In genomic region chr11:30471751-30472593, GRCm38 (mm10) we compare ENCODE assay signal across 7 mouse cellular contexts. TPM values are rescaled to one million over a fixed set of nuclear protein-coding genes. Genes with fewer than 3 reads are reported as not detected.
A peak's percentile ranks its signal among the peaks of the same experiment; 100 is the strongest.
DNase-seq lines count a peak whose midpoint lies in the region; ATAC-seq and TF ChIP-seq lines count a peak whose summit lies in the region.

TSS of gene 4930505A04Rik (minus strand) at chr11:30471827.

- peak; percentile 95 for ATAC-seq in embryonic facial prominence, embryonic 12.5 days (ENCODE audit: insufficient number of reproducible peaks, insufficient read depth, low FRiP score, low TSS enrichment)
- peak; percentile 98 for ATAC-seq in limb, embryonic 11.5 days (ENCODE audit: insufficient number of reproducible peaks, low FRiP score, low TSS enrichment, low read depth)
- peak; percentile 99 for ATAC-seq in midbrain, embryonic 13.5 days
- ATAC-seq in stomach, embryonic 14.5 days (ENCODE audit: insufficient number of reproducible peaks, insufficient read depth, low FRiP score, low read depth) = peak; percentile 97

- no peaks in the 10 kb centered on the region for H3K36me3 ChIP-seq in embryonic facial prominence, embryonic 12.5 days
- H3K36me3 ChIP-seq in limb, embryonic 11.5 days (ENCODE audit: control insufficient read depth, insufficient read depth, low read length) = no peaks in the 10 kb centered on the region
- no peaks in the 10 kb centered on the region for H3K36me3 ChIP-seq in midbrain, embryonic 13.5 days
- no peaks in the 10 kb centered on the region for H3K36me3 ChIP-seq in stomach, embryonic 14.5 days (ENCODE audit: control insufficient read depth, insufficient read depth, low read length)

- H3K9me3 ChIP-seq in embryonic facial prominence, embryonic 12.5 days = no peaks in the 10 kb centered on the region
- no peaks in the 10 kb centered on the region for H3K9me3 ChIP-seq in limb, embryonic 11.5 days (ENCODE audit: control insufficient read depth, low read length)
- no peaks in the 10 kb centered on the region for H3K9me3 ChIP-seq in midbrain, embryonic 13.5 days
- H3K9me3 ChIP-seq in stomach, embryonic 14.5 days (ENCODE audit: control insufficient read depth, low read depth, low read length) = no peaks in the 10 kb centered on the region

- H3K9ac ChIP-seq in embryonic facial prominence, embryonic 12.5 days = peak within 1 kb of the TSS; percentile 58
- H3K9ac ChIP-seq in limb, embryonic 11.5 days (ENCODE audit: low read length) = peak within 1 kb of the TSS; percentile 75
- peak within 1 kb of the TSS; percentile 66 for H3K9ac ChIP-seq in midbrain, embryonic 13.5 days (replicated peaks)
- peak within 1 kb of the TSS; percentile 34 for H3K9ac ChIP-seq in stomach, embryonic 14.5 days (replicated peaks; ENCODE audit: low read depth, low read length)

- peak within 1 kb of the TSS; percentile 63 for H3K4me2 ChIP-seq in embryonic facial prominence, embryonic 12.5 days (replicated peaks)
- H3K4me2 ChIP-seq in limb, embryonic 11.5 days (ENCODE audit: low read depth, severe bottlenecking) = peak within 1 kb of the TSS; percentile 71
- H3K4me2 ChIP-seq in midbrain, embryonic 13.5 days (replicated peaks) = peak within 1 kb of the TSS; percentile 69
- peak within 1 kb of the TSS; percentile 63 for H3K4me2 ChIP-seq in stomach, embryonic 14.5 days (replicated peaks; ENCODE audit: low read depth, low read length)

- peak within 1 kb of the TSS; percentile 63 for H3K27ac ChIP-seq in embryonic facial prominence, embryonic 12.5 days
- H3K27ac ChIP-seq in limb, embryonic 11.5 days (replicated peaks; ENCODE audit: low read depth, low read length) = no peak within 1 kb of the TSS
- peak within 1 kb of the TSS; percentile 63 for H3K27ac ChIP-seq in midbrain, embryonic 13.5 days
- peak within 1 kb of the TSS; percentile 78 for H3K27ac ChIP-seq in stomach, embryonic 14.5 days (ENCODE audit: low read length)

- peak; percentile 37; the same call in 1 of the 2 replicates for TF ChIP-seq POLR2A in brain, embryonic 14.5 days (IDR thresholded peaks at IDR 0.05; ENCODE audit: borderline replicate concordance, extremely low read depth, insufficient read depth, insufficient read length, poor library complexity, severe bottlenecking)

- H3K4me3 ChIP-seq in embryonic facial prominence, embryonic 12.5 days = peak within 1 kb of the TSS; percentile 49
- H3K4me3 ChIP-seq in limb, embryonic 11.5 days (ENCODE audit: low read depth, low read length) = peak within 1 kb of the TSS; percentile 31
- H3K4me3 ChIP-seq in midbrain, embryonic 13.5 days (replicated peaks) = peak within 1 kb of the TSS; percentile 46
- peak within 1 kb of the TSS; percentile 40 for H3K4me3 ChIP-seq in stomach, embryonic 14.5 days (ENCODE audit: low read depth, low read length)

- no peaks in the 10 kb centered on the region for H3K27me3 ChIP-seq in embryonic facial prominence, embryonic 12.5 days
- no peaks in the 10 kb centered on the region for H3K27me3 ChIP-seq in limb, embryonic 11.5 days (ENCODE audit: control insufficient read depth, insufficient read depth, low read length)
- H3K27me3 ChIP-seq in midbrain, embryonic 13.5 days = 0 out of 2 replicates have a peak, but pooled peaks cover 2% of the 10 kb centered on the region
- H3K27me3 ChIP-seq in stomach, embryonic 14.5 days (ENCODE audit: control insufficient read depth, insufficient read depth, low read length) = no peaks in the 10 kb centered on the region

- WGBS in embryonic facial prominence, embryonic 12.5 days = 7% methylated on average over 17 of the region's 17 CpGs
- WGBS in limb, embryonic 11.5 days = 12% methylated on average over 17 of the region's 17 CpGs
- 10% methylated on average over 17 of the region's 17 CpGs for WGBS in midbrain, embryonic 13.5 days
- WGBS in stomach, embryonic 14.5 days = 6% methylated on average over 17 of the region's 17 CpGs

- TF ChIP-seq CTCF in brain, embryonic 14.5 days (IDR thresholded peaks at IDR 0.05; ENCODE audit: borderline replicate concordance, extremely low read depth, insufficient read depth, insufficient read length) = no peak

- DNase-seq in brain, embryonic 14.5 days (ENCODE audit: low read depth) = peak; percentile 98
- peak; percentile 86 for DNase-seq in heart, adult 8-10 months (ENCODE audit: low spot score)
- DNase-seq in kidney, adult 8-10 months = peak; percentile 76 to 82
- DNase-seq in limb, embryonic 11.5 days (ENCODE audit: low spot score) = peak; percentile 91

- no peaks in the 10 kb centered on the region for H3K4me1 ChIP-seq in embryonic facial prominence, embryonic 12.5 days
- H3K4me1 ChIP-seq in limb, embryonic 11.5 days (ENCODE audit: control insufficient read depth, insufficient read depth, low read length) = no peaks in the 10 kb centered on the region
- peaks cover 12% of the 10 kb centered on the region for H3K4me1 ChIP-seq in midbrain, embryonic 13.5 days (replicated peaks)
- 0 out of 2 replicates have a peak, but pooled peaks cover 7% of the 10 kb centered on the region for H3K4me1 ChIP-seq in stomach, embryonic 14.5 days (ENCODE audit: control insufficient read depth, insufficient read depth, low read length)

RNA-seq across cellular contexts. Expression of gene 4930505A04Rik, which starts in this region (rescaled TPM):
- 0.13 and 0.19 TPM in 2 replicates for polyA plus RNA-seq in brain, embryonic 14.5 days (2012; rRNA removed)
- not detected in 2 replicates for polyA plus RNA-seq in embryonic facial prominence, embryonic 12.5 days (2016; fragmentation: Nextera tagmentation; extraction: Ambion mirVana)
- total RNA-seq in heart, adult 8-10 months (2022) = not detected
- polyA plus RNA-seq in limb, embryonic 11.5 days (2014; fragmentation: Nextera tagmentation; extraction: Ambion mirVana) = not detected in 2 replicates
- not detected in 2 replicates for polyA plus RNA-seq in midbrain, embryonic 13.5 days (2015; fragmentation: Nextera tagmentation; extraction: Ambion mirVana)
- not detected in 2 replicates for polyA plus RNA-seq in stomach, embryonic 14.5 days (2014; fragmentation: Nextera tagmentation; extraction: Ambion mirVana)

Comparison
In these comparisons a context has a peak if more than half of its experiments do, and no peak if none do; other contexts are left out.
1. Peak in DNase-seq in brain, embryonic 14.5 days; RNA of the gene not detected or under 1 TPM.
2. Peak in ATAC-seq, H3K4me3 ChIP-seq, H3K27ac ChIP-seq, H3K9ac ChIP-seq and H3K4me2 ChIP-seq in embryonic facial prominence, embryonic 12.5 days; RNA of the gene not detected or under 1 TPM.
3. Peak in DNase-seq in heart, adult 8-10 months; RNA of the gene not detected or under 1 TPM.
4. Peak in DNase-seq, ATAC-seq, H3K4me3 ChIP-seq, H3K9ac ChIP-seq and H3K4me2 ChIP-seq in limb, embryonic 11.5 days; RNA of the gene not detected or under 1 TPM.
5. Peak in ATAC-seq, H3K4me3 ChIP-seq, H3K27ac ChIP-seq, H3K9ac ChIP-seq and H3K4me2 ChIP-seq in midbrain, embryonic 13.5 days; RNA of the gene not detected or under 1 TPM.
6. Peak in ATAC-seq, H3K4me3 ChIP-seq, H3K27ac ChIP-seq, H3K9ac ChIP-seq and H3K4me2 ChIP-seq in stomach, embryonic 14.5 days; RNA of the gene not detected or under 1 TPM.